Mouse (Mus musculus): ENCODE measurements around the gene Zfyve9. TPM values are rescaled to one million over a fixed set of nuclear protein-coding genes. Genes with fewer than 3 reads are reported as not detected.

Zfyve9 gene
- polyA plus RNA-seq, 1 experiment = 65.1 TPM

DNA sequence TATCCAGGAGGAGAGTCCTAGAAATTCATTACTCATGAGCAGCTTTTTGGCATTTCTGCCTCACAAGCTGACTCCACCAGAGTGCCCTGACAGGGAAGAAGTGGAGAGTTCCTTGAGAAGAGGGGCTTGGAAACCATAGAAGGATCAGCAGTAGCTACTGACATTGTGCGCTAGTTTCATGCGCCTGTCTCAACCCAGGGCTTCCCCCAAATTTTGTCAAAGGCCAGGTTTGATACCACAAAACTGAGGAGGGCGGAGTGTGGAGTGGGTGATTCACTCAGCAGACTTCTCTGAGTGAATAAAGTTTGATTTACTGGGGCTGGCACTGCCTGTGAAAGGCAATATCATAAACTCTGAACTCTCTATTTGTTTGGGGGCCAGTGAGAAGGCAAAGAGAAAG, 171.9 kb downstream of the Zfyve9 start:
- no peak overlapping the region for H3K27ac ChIP-seq (ENCODE audit: insufficient read depth, low read depth, low read length)
- TF ChIP-seq CTCF (IDR thresholded peaks at IDR 0.05; ENCODE audit: insufficient read depth, low read depth, low read length) (no peak), POLR2A (IDR thresholded peaks at IDR 0.05; ENCODE audit: insufficient read depth, low read depth, low read length) (no peak)
- 93% methylated on average over 3 of the region's 3 CpGs for WGBS
- no peak overlapping the region for H3K4me3 ChIP-seq (ENCODE audit: insufficient read depth, low read depth, low read length)
- H3K4me1 ChIP-seq (ENCODE audit: control insufficient read depth, insufficient read depth, low read length) = no peaks in the 10 kb centered on the region

DNA sequence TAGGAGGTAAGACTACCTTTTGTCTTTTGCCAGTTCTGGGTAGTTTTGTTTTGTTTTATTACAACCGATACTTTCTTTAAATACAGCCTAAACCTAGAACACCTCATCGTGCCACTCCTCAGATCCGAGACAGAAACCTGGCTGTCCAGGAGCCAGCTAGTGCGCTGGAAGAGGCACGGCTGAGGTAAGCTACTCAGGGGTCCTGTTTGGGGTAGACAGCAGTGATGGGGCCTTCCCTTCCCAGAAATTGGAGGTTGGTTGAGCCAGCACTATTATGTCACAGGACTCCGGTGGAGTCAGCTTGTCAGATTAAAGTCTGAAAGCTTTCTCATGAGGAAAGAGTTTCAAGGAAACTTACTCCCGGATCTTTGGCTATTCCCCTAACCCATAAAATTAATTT, 178.7 kb downstream of the Zfyve9 start:
- H3K4me1 ChIP-seq (ENCODE audit: control insufficient read depth, insufficient read depth, low read length) = no peaks in the 10 kb centered on the region
- H3K27ac ChIP-seq (ENCODE audit: insufficient read depth, low read depth, low read length) = no peak overlapping the region
- 95% methylated on average over 7 of the region's 7 CpGs for WGBS
- TF ChIP-seq POLR2A (IDR thresholded peaks at IDR 0.05; ENCODE audit: insufficient read depth, low read depth, low read length) (no peak), CTCF (IDR thresholded peaks at IDR 0.05; ENCODE audit: insufficient read depth, low read depth, low read length) (no peak)
- no peak overlapping the region for H3K4me3 ChIP-seq (ENCODE audit: insufficient read depth, low read depth, low read length)

DNA sequence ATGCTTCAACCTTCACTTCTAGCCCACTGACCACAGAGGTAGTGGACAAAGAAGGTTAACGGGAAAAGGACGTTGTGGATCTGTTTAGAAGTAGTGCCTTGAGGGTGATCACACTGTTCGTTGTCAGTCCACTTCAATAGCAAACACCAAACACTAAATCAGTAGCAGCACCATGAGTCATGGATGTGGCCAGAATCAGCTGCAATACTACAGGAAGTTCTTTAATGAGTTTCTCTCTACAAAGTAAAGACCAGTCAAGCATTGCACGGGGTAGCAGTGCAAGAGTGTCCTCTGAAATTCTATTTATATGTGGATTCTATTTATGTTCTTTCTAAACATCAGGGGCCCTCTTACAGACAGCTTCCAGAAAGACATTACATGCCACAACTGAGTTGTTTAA, 182.3 kb downstream of the Zfyve9 start:
- Histone ChIP-seq H3K4me1 (ENCODE audit: control insufficient read depth, insufficient read depth, low read length) (no peaks in the 10 kb centered on the region), H3K4me3 (ENCODE audit: insufficient read depth, low read depth, low read length) (no peak overlapping the region), H3K27ac (ENCODE audit: insufficient read depth, low read depth, low read length) (no peak overlapping the region)
- no peak for TF ChIP-seq POLR2A (IDR thresholded peaks at IDR 0.05; ENCODE audit: insufficient read depth, low read depth, low read length)
- no peak for TF ChIP-seq CTCF (IDR thresholded peaks at IDR 0.05; ENCODE audit: insufficient read depth, low read depth, low read length)
- WGBS = 79% methylated on average over 4 of the region's 4 CpGs

DNA sequence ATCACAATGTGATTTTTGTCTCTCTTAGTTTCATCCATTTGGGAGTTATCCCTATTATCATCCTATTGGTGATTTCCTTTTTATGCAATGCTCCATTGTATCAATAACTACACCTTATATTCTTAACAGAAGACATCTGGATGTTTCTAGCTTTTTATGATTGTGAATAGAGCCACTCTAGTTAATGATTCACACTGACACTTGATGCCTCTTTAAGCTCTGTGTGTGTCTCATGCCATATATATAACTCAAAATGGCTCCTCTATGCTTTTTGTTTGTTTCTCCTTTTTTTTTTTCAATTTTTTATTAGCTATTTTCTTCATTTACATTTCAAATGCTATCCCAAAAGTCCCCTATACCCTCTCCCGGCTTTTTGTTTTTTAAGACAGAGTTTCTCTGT, 184.8 kb downstream of the Zfyve9 start:
- WGBS = 85% methylated on average over 1 of the region's 1 CpGs
- H3K27ac ChIP-seq (ENCODE audit: insufficient read depth, low read depth, low read length) = no peak overlapping the region
- TF ChIP-seq POLR2A (IDR thresholded peaks at IDR 0.05; ENCODE audit: insufficient read depth, low read depth, low read length) = no peak
- no peaks in the 10 kb centered on the region for H3K4me1 ChIP-seq (ENCODE audit: control insufficient read depth, insufficient read depth, low read length)
- H3K4me3 ChIP-seq (ENCODE audit: insufficient read depth, low read depth, low read length) = no peak overlapping the region

DNA sequence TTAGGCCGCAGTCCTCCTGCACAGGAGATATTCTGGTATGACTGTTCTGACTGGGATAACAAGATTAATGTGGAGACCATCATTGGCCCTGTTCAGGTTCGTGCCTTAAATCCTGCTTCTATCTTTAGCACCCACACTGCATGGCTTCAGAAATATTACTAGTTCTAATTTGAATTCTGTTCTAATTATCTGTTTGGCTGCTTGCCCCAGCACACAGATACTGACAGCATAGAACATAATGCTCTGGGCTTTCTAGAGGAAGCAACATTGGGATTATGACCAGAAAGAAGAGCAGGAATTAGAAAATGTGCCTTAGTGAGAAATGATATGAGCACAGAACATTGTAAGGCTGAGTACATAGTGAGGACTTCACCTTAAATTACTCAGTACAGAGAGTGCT, 187.2 kb downstream of the Zfyve9 start:
- Histone ChIP-seq H3K27ac (ENCODE audit: insufficient read depth, low read depth, low read length) (no peak overlapping the region), H3K4me3 (ENCODE audit: insufficient read depth, low read depth, low read length) (no peak overlapping the region), H3K4me1 (ENCODE audit: control insufficient read depth, insufficient read depth, low read length) (no peaks in the 10 kb centered on the region)
- TF ChIP-seq POLR2A (IDR thresholded peaks at IDR 0.05; ENCODE audit: insufficient read depth, low read depth, low read length) (no peak), CTCF (IDR thresholded peaks at IDR 0.05; ENCODE audit: insufficient read depth, low read depth, low read length) (no peak)
- 68% methylated on average over 2 of the region's 2 CpGs for WGBS

Other genes with a start within 250 kb of the Zfyve9 start
- not detected in 2 replicates for gene Prpf38a, start 201.5 kb downstream of the Zfyve9 start, polyA plus RNA-seq (2012; ENCODE audit: insufficient read depth, insufficient read length, low replicate concordance, missing spikeins)
- gene Orc1, start 201.4 kb downstream of the Zfyve9 start, polyA plus RNA-seq (2012; ENCODE audit: insufficient read depth, insufficient read length, low replicate concordance, missing spikeins) = not detected in 2 replicates
- gene Cc2d1b, start 160.9 kb downstream of the Zfyve9 start, polyA plus RNA-seq (2012; ENCODE audit: insufficient read depth, insufficient read length, low replicate concordance, missing spikeins) = not detected in 2 replicates
- gene 3110021N24Rik, start 61.1 kb downstream of the Zfyve9 start, polyA plus RNA-seq (2012; ENCODE audit: insufficient read depth, insufficient read length, low replicate concordance, missing spikeins) = not detected in 2 replicates
- gene Btf3l4, start 52.8 kb upstream of the Zfyve9 start, polyA plus RNA-seq (2012; ENCODE audit: insufficient read depth, insufficient read length, low replicate concordance, missing spikeins) = not detected in 2 replicates
- not detected in 2 replicates for gene Txndc12, start 53.8 kb upstream of the Zfyve9 start, polyA plus RNA-seq (2012; ENCODE audit: insufficient read depth, insufficient read length, low replicate concordance, missing spikeins)
- gene Kti12, start 67.0 kb upstream of the Zfyve9 start, polyA plus RNA-seq (2012; ENCODE audit: insufficient read depth, insufficient read length, low replicate concordance, missing spikeins) = not detected in 2 replicates
- gene A730015C16Rik, start 67.8 kb upstream of the Zfyve9 start, polyA plus RNA-seq (2012; ENCODE audit: insufficient read depth, insufficient read length, low replicate concordance, missing spikeins) = not detected in 2 replicates
- gene Rab3b, start 98.3 kb upstream of the Zfyve9 start, polyA plus RNA-seq (2012; ENCODE audit: insufficient read depth, insufficient read length, low replicate concordance, missing spikeins) = 395 TPM in 1 of 2 replicates, not detected in the other
- 161 TPM in 1 of 2 replicates, not detected in the other for gene Nrd1, start 219.9 kb upstream of the Zfyve9 start, polyA plus RNA-seq (2012; ENCODE audit: insufficient read depth, insufficient read length, low replicate concordance, missing spikeins)